Mouse (Mus musculus) hindbrain, embryonic 12.5 days (tissue): ENCODE data around the gene Kctd10. TPM values are rescaled to one million over a fixed set of nuclear protein-coding genes. Genes with fewer than 3 reads are reported as not detected.

ENCODE experiments used
- ATAC-seq: fragments of 200-750 bp; cut with Nextera tagmentation; 2 replicates; pipeline ENCODE4 v1.8.0; 2017; ENCODE audit warnings: moderate TSS enrichment; ENCODE audit not compliant: low FRiP score
- H3K27ac ChIP-seq: fragments of 300-500 bp; sonication (generic); 2 replicates; pipeline ENCODE4 v1.5.1; 2016; ENCODE audit warnings: mild to moderate bottlenecking
- H3K27me3 ChIP-seq: fragments of 300-500 bp; sonication (generic); 2 replicates; pipeline ENCODE4 v1.6.1; 2016; ENCODE audit warnings: mild to moderate bottlenecking
- H3K36me3 ChIP-seq: fragments of 300-500 bp; sonication (generic); 2 replicates; pipeline ENCODE4 v1.6.1; 2016; ENCODE audit warnings: mild to moderate bottlenecking
- H3K4me1 ChIP-seq: fragments of 300-500 bp; sonication (generic); 2 replicates; pipeline ENCODE4 v1.6.1; 2016
- H3K4me2 ChIP-seq: fragments of 300-500 bp; sonication (generic); replicated peaks from 2 replicates; pipeline ENCODE4 v1.6.1; 2016; ENCODE audit warnings: mild to moderate bottlenecking
- H3K4me3 ChIP-seq: fragments of 300-500 bp; sonication (generic); 2 replicates; pipeline ENCODE4 v1.5.1; 2016; ENCODE audit warnings: mild to moderate bottlenecking
- H3K9ac ChIP-seq: fragments of 300-500 bp; sonication (generic); 2 replicates; pipeline ENCODE4 v1.6.1; 2016; ENCODE audit warnings: mild to moderate bottlenecking, moderate library complexity
- H3K9me3 ChIP-seq: fragments of 300-500 bp; sonication (generic); replicated peaks from 2 replicates; pipeline ENCODE4 v1.6.1; 2016; ENCODE audit warnings: mild to moderate bottlenecking
- WGBS: fragments of 180-500 bp; shearing (Covaris S2); methylation state at CpG from one replicate; pipeline ENCODE4 v1.1.7; 2016; 5-methylcytosine and 5-hydroxymethylcytosine counted together
- polyA plus RNA-seq: library from polyadenylated mRNA; unstranded; fragments of >200 nt; fragmentation: Nextera tagmentation; extraction: Ambion mirVana; gene quantifications from 2 replicates; pipeline ENCODE4 v1.2.1, GENCODE M21; 2016

The Kctd10 gene
- polyA plus RNA-seq, 1 experiment from 2014 or later, result 110 TPM

GRCm38 (mm10) chr5:114378177-114378920 lies 2.0 kb downstream of the Kctd10 start:
- H3K36me3 ChIP-seq, result peaks cover 33% of the 10 kb centered on the region
- H3K4me2 ChIP-seq, result peak overlapping the region; percentile 71
- 0 out of 2 replicates have a peak overlapping the region, but pooled peaks have one; percentile 19 for H3K27ac ChIP-seq
- ATAC-seq, result no peak
- H3K4me3 ChIP-seq, result peak overlapping the region; percentile 92
- H3K9ac ChIP-seq, result peak overlapping the region; percentile 93
- no peaks in the 10 kb centered on the region for H3K9me3 ChIP-seq
- no peaks in the 10 kb centered on the region for H3K27me3 ChIP-seq
- 73% methylated on average over 10 of the region's 10 CpGs for WGBS
- peaks cover 52% of the 10 kb centered on the region for H3K4me1 ChIP-seq

GRCm38 (mm10) chr5:114374409-114375213 lies 5.7 kb downstream of the Kctd10 start:
- ATAC-seq, result no peak
- Histone ChIP-seq H3K9ac (no peak overlapping the region), H3K4me2 (no peak overlapping the region), H3K27ac (no peak overlapping the region), H3K27me3 (no peaks in the 10 kb centered on the region), H3K9me3 (no peaks in the 10 kb centered on the region), H3K4me3 (no peak overlapping the region), H3K36me3 (peaks cover 68% of the 10 kb centered on the region), H3K4me1 (peaks cover 67% of the 10 kb centered on the region)
- WGBS, result 93% methylated on average over 23 of the region's 23 CpGs

GRCm38 (mm10) chr5:114373581-114373980 lies 6.7 kb downstream of the Kctd10 start:
- H3K4me3 ChIP-seq, result no peak overlapping the region
- no peak for ATAC-seq
- H3K4me2 ChIP-seq, result no peak overlapping the region
- H3K27me3 ChIP-seq, result no peaks in the 10 kb centered on the region
- H3K4me1 ChIP-seq, result peaks cover 58% of the 10 kb centered on the region
- peaks cover 78% of the 10 kb centered on the region for H3K36me3 ChIP-seq
- no peak overlapping the region for H3K27ac ChIP-seq
- H3K9me3 ChIP-seq, result no peaks in the 10 kb centered on the region
- 88% methylated on average over 9 of the region's 9 CpGs for WGBS
- H3K9ac ChIP-seq, result no peak overlapping the region

- H3K27ac ChIP-seq, result no peak overlapping the region
- no peak overlapping the region for H3K4me3 ChIP-seq
- no peaks in the 10 kb centered on the region for H3K9me3 ChIP-seq
- no peak for ATAC-seq
- H3K4me1 ChIP-seq, result peaks cover 55% of the 10 kb centered on the region
- no peaks in the 10 kb centered on the region for H3K27me3 ChIP-seq
- 73% methylated on average over 11 of the region's 11 CpGs for WGBS
- H3K4me2 ChIP-seq, result no peak overlapping the region
- no peak overlapping the region for H3K9ac ChIP-seq
- H3K36me3 ChIP-seq, result peaks cover 82% of the 10 kb centered on the region
These were observed 7.1 kb downstream of the Kctd10 start for GRCm38 (mm10) chr5:114373174-114373573.

GRCm38 (mm10) chr5:114372565-114372964 lies 7.7 kb downstream of the Kctd10 start:
- no peaks in the 10 kb centered on the region for H3K27me3 ChIP-seq
- ATAC-seq, result no peak
- 46% methylated on average over 11 of the region's 11 CpGs for WGBS
- H3K4me3 ChIP-seq, result no peak overlapping the region
- peaks cover 88% of the 10 kb centered on the region for H3K36me3 ChIP-seq
- H3K9me3 ChIP-seq, result no peaks in the 10 kb centered on the region
- H3K9ac ChIP-seq, result no peak overlapping the region
- peaks cover 49% of the 10 kb centered on the region for H3K4me1 ChIP-seq
- no peak overlapping the region for H3K27ac ChIP-seq
- no peak overlapping the region for H3K4me2 ChIP-seq

- H3K4me1 ChIP-seq, result peaks cover 43% of the 10 kb centered on the region
- H3K27ac ChIP-seq, result no peak overlapping the region; the same call in 1 of the 2 replicates
- no peak for ATAC-seq
- WGBS, result 67% methylated on average over 25 of the region's 25 CpGs
- H3K27me3 ChIP-seq, result no peaks in the 10 kb centered on the region
- no peak overlapping the region for H3K4me3 ChIP-seq
- H3K4me2 ChIP-seq, result no peak overlapping the region
- peaks cover 94% of the 10 kb centered on the region for H3K36me3 ChIP-seq
- no peak overlapping the region for H3K9ac ChIP-seq
- no peaks in the 10 kb centered on the region for H3K9me3 ChIP-seq
These were observed 8.4 kb downstream of the Kctd10 start for GRCm38 (mm10) chr5:114371731-114372473.

GRCm38 (mm10) chr5:114371331-114371730 lies 9.0 kb downstream of the Kctd10 start:
- ATAC-seq, result no peak
- Histone ChIP-seq H3K4me1 (peaks cover 39% of the 10 kb centered on the region), H3K9ac (no peak overlapping the region), H3K4me3 (no peak overlapping the region), H3K4me2 (no peak overlapping the region), H3K27me3 (no peaks in the 10 kb centered on the region), H3K36me3 (peaks cover 97% of the 10 kb centered on the region), H3K27ac (no peak overlapping the region; the same call in 1 of the 2 replicates), H3K9me3 (no peaks in the 10 kb centered on the region)
- WGBS, result 71% methylated on average over 3 of the region's 3 CpGs

- Histone ChIP-seq H3K27me3 (no peaks in the 10 kb centered on the region), H3K27ac (peak overlapping the region; percentile 56), H3K4me3 (no peak overlapping the region), H3K4me1 (peaks cover 32% of the 10 kb centered on the region), H3K9me3 (no peaks in the 10 kb centered on the region), H3K9ac (no peak overlapping the region), H3K36me3 (peaks cover 98% of the 10 kb centered on the region), H3K4me2 (no peak overlapping the region)
- WGBS, result 60% methylated on average over 9 of the region's 9 CpGs
- no peak for ATAC-seq
These were observed 9.9 kb downstream of the Kctd10 start for GRCm38 (mm10) chr5:114370371-114370776.

GRCm38 (mm10) chr5:114369921-114370320 lies 10.4 kb downstream of the Kctd10 start:
- peaks cover 99% of the 10 kb centered on the region for H3K36me3 ChIP-seq
- no peaks in the 10 kb centered on the region for H3K9me3 ChIP-seq
- H3K27ac ChIP-seq, result peak overlapping the region; percentile 56
- H3K27me3 ChIP-seq, result no peaks in the 10 kb centered on the region
- no peak overlapping the region for H3K9ac ChIP-seq
- no peak overlapping the region for H3K4me2 ChIP-seq
- H3K4me3 ChIP-seq, result no peak overlapping the region
- WGBS, result 63% methylated on average over 9 of the region's 9 CpGs
- no peak for ATAC-seq
- H3K4me1 ChIP-seq, result peaks cover 32% of the 10 kb centered on the region

GRCm38 (mm10) chr5:114368803-114369496 lies 11.4 kb downstream of the Kctd10 start:
- no peak for ATAC-seq
- WGBS, result 89% methylated on average over 16 of the region's 16 CpGs
- H3K4me1 ChIP-seq, result peaks cover 32% of the 10 kb centered on the region
- H3K36me3 ChIP-seq, result peaks cover 98% of the 10 kb centered on the region
- no peak overlapping the region for H3K4me2 ChIP-seq
- H3K27me3 ChIP-seq, result no peaks in the 10 kb centered on the region
- no peaks in the 10 kb centered on the region for H3K9me3 ChIP-seq
- no peak overlapping the region for H3K27ac ChIP-seq
- no peak overlapping the region for H3K4me3 ChIP-seq
- H3K9ac ChIP-seq, result no peak overlapping the region

GRCm38 (mm10) chr5:114368121-114368520 lies 12.2 kb downstream of the Kctd10 start:
- H3K4me2 ChIP-seq, result no peak overlapping the region
- no peak overlapping the region for H3K27ac ChIP-seq
- H3K4me3 ChIP-seq, result no peak overlapping the region
- H3K36me3 ChIP-seq, result peaks cover 98% of the 10 kb centered on the region
- no peaks in the 10 kb centered on the region for H3K9me3 ChIP-seq
- H3K9ac ChIP-seq, result no peak overlapping the region
- peaks cover 30% of the 10 kb centered on the region for H3K4me1 ChIP-seq
- ATAC-seq, result no peak
- WGBS, result 93% methylated on average over 8 of the region's 14 CpGs
- H3K27me3 ChIP-seq, result no peaks in the 10 kb centered on the region
